Mouse (Mus musculus) limb, embryonic 11.5 days (tissue): ENCODE results near the gene Ttyh2. TPM values are rescaled to one million over a fixed set of nuclear protein-coding genes. Genes with fewer than 3 reads are reported as not detected.

ENCODE experiments used
- ATAC-seq: fragments of 200-750 bp; cut with Nextera tagmentation; 2 replicates; pipeline ENCODE4 v1.8.0; 2017; ENCODE audit warnings: low read depth; ENCODE audit not compliant: insufficient number of reproducible peaks, low FRiP score, low TSS enrichment
- DNase-seq: peaks from one replicate; pipeline ENCODE4 v3.0.0-alpha.2; 2015; ENCODE audit warnings: low spot score
- H3K27ac ChIP-seq: fragments of 300-500 bp; sonication (generic); replicated peaks from 2 replicates; pipeline ENCODE4 v1.5.1; 2014; ENCODE audit warnings: low read depth, mild to moderate bottlenecking, low read length
- H3K27me3 ChIP-seq: fragments of 300-500 bp; sonication (generic); 2 replicates; pipeline ENCODE4 v1.6.1; 2014; ENCODE audit warnings: mild to moderate bottlenecking, low read length, mixed read lengths; ENCODE audit not compliant: control insufficient read depth, insufficient read depth
- H3K36me3 ChIP-seq: fragments of 300-500 bp; sonication (generic); 2 replicates; pipeline ENCODE4 v1.6.1; 2014; ENCODE audit warnings: mild to moderate bottlenecking, low read length, moderate library complexity, mixed read lengths; ENCODE audit not compliant: control insufficient read depth, insufficient read depth
- H3K4me1 ChIP-seq: fragments of 300-500 bp; sonication (generic); 2 replicates; pipeline ENCODE4 v1.6.1; 2014; ENCODE audit warnings: low read length, mixed read lengths; ENCODE audit not compliant: control insufficient read depth, insufficient read depth
- H3K4me2 ChIP-seq: fragments of 300-500 bp; sonication (generic); 2 replicates; pipeline ENCODE4 v1.6.1; 2014; ENCODE audit warnings: low read depth, mild to moderate bottlenecking, moderate library complexity; ENCODE audit not compliant: severe bottlenecking
- H3K4me3 ChIP-seq: fragments of 300-500 bp; sonication (generic); 2 replicates; pipeline ENCODE4 v1.5.1; 2014; ENCODE audit warnings: low read depth, low read length
- H3K9ac ChIP-seq: fragments of 300-500 bp; sonication (generic); 2 replicates; pipeline ENCODE4 v1.6.1; 2014; ENCODE audit warnings: mild to moderate bottlenecking, low read length
- H3K9me3 ChIP-seq: fragments of 300-500 bp; sonication (generic); 2 replicates; pipeline ENCODE4 v1.6.1; 2016; ENCODE audit warnings: low read length; ENCODE audit not compliant: control insufficient read depth
- WGBS: fragments of 180-500 bp; shearing (Covaris S2); extraction: QIAGEN DNeasy Blood & Tissue Kit; methylation state at CpG from one replicate; pipeline ENCODE4 v1.1.7; 2014; 5-methylcytosine and 5-hydroxymethylcytosine counted together
- polyA plus RNA-seq: library from polyadenylated mRNA; unstranded; fragments of >200 nt; fragmentation: Nextera tagmentation; extraction: Ambion mirVana; gene quantifications from 2 replicates; pipeline ENCODE4 v1.2.1, GENCODE M21; 2014

Gene Ttyh2
- polyA plus RNA-seq, 1 experiment from 2014 or later, result 10.0 TPM

- Histone ChIP-seq H3K36me3 (no peaks in the 10 kb centered on the region), H3K27ac (no peak overlapping the region), H3K4me3 (no peak overlapping the region), H3K4me1 (no peaks in the 10 kb centered on the region), H3K9ac (no peak overlapping the region), H3K9me3 (no peaks in the 10 kb centered on the region), H3K4me2 (no peak overlapping the region), H3K27me3 (no peaks in the 10 kb centered on the region)
- ATAC-seq (no peak), DNase-seq (no peak)
- 88% methylated on average over 6 of the region's 6 CpGs for WGBS
These were observed 39.3 kb downstream of the Ttyh2 start for GRCm38 (mm10) chr11:114714526-114714925.

DNA sequence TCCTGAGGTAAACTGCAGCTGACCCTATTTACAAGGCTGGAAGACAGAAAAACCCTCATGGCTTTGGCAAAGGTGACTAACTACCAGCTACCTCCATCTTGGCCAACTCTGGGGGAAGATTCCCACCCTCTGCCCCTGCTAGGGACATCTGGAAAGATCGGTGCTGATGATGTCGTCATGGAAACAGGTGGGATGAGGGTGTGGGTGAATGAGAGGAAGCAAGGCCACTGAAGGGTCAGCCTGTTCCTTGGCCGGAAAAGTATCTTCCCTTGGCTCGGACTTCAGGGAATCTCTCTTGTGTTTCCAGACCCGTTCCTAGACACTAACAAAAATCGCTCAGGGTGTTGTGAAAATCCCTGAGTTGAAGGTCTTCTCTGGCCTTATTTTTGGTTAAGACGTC, 40.3 kb downstream of the Ttyh2 start:
- Histone ChIP-seq H3K27me3 (no peaks in the 10 kb centered on the region), H3K9ac (no peak overlapping the region), H3K4me1 (no peaks in the 10 kb centered on the region), H3K27ac (no peak overlapping the region), H3K4me2 (no peak overlapping the region), H3K36me3 (no peaks in the 10 kb centered on the region), H3K9me3 (no peaks in the 10 kb centered on the region), H3K4me3 (no peak overlapping the region)
- ATAC-seq (no peak), DNase-seq (no peak)
- WGBS, result 73% methylated on average over 7 of the region's 7 CpGs

DNA sequence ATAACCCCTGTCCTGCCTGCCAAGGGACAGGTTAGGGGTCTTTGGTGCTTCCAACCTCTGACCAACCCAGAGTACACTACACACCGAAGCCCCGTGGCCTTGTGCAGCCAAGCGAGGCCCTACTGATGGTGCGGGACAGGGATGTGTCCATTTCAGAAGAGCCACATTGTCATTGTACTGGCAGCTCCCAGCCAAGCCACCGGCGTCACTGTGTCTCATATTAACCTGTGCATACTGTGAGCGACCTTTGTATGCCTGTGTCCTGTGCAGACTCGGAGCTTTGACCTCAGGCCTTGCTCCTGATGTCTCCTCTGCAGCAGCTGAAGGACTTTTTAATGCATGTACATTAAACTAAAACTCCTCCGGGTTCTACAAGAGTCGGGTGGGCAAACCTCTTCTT, 45.3 kb downstream of the Ttyh2 start:
- H3K27ac ChIP-seq, result no peak overlapping the region
- H3K9ac ChIP-seq, result no peak overlapping the region
- ATAC-seq (no peak), DNase-seq (no peak)
- H3K4me2 ChIP-seq, result no peak overlapping the region
- no peaks in the 10 kb centered on the region for H3K36me3 ChIP-seq
- H3K4me1 ChIP-seq, result peaks cover 7% of the 10 kb centered on the region; the same call in 1 of the 2 replicates
- WGBS, result 91% methylated on average over 10 of the region's 10 CpGs
- H3K9me3 ChIP-seq, result no peaks in the 10 kb centered on the region
- no peaks in the 10 kb centered on the region for H3K27me3 ChIP-seq
- no peak overlapping the region for H3K4me3 ChIP-seq

DNA sequence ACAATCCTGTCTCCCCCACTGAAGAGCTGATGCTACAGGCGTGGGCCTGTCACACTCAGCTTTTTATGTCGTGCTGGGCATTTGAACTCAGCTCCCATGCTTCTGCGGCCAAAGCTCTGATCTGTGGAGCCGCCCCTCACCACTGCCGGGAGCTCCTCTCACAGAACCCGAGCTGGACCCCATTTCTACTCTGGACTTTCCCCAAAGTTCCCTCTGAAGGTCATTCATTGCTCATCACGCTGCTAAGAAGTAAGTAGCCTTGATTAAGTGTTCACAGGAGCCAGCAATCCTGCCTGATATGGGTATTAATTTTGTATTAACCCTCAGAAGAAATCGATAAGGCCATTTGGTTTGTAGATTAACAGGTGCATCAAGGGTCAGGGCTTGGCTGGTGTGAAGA, 47.2 kb downstream of the Ttyh2 start:
- H3K4me1 ChIP-seq, result peaks cover 12% of the 10 kb centered on the region
- no peaks in the 10 kb centered on the region for H3K9me3 ChIP-seq
- H3K4me3 ChIP-seq, result no peak overlapping the region
- H3K27me3 ChIP-seq, result no peaks in the 10 kb centered on the region
- H3K4me2 ChIP-seq, result no peak overlapping the region
- no peak overlapping the region for H3K9ac ChIP-seq
- no peaks in the 10 kb centered on the region for H3K36me3 ChIP-seq
- H3K27ac ChIP-seq, result no peak overlapping the region
- no peak for ATAC-seq
- 86% methylated on average over 8 of the region's 8 CpGs for WGBS
- no peak for DNase-seq

DNA sequence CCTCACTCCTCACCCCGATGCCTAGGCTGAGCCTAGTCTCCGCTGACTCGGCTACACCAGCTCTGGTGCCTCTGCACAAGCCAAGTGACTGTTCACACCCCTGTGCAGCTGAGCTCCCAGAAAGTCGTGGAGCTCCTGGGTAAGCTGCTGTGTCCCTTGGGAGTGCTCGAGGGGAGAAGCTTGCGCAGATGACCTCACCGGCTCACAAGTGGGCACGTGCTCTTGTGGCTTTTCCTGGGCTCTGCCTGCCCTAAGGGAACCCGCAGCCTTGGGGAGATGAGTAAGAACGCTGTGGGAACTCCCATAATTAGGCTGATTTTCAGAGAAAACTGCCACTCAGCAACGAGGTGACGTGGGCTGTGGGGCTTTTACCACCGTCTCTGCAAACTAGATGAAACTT, 47.8 kb downstream of the Ttyh2 start:
- 73% methylated on average over 13 of the region's 13 CpGs for WGBS
- Histone ChIP-seq H3K4me1 (peaks cover 15% of the 10 kb centered on the region), H3K4me2 (no peak overlapping the region)

GRCm38 (mm10) chr11:114724787-114725590, 49.8 kb downstream of the Ttyh2 start:
- ATAC-seq, result no peak
- H3K27me3 ChIP-seq, result no peaks in the 10 kb centered on the region
- no peak overlapping the region for H3K27ac ChIP-seq
- no peak overlapping the region; the same call in 1 of the 2 replicates for H3K4me2 ChIP-seq
- no peak overlapping the region for H3K4me3 ChIP-seq
- H3K9me3 ChIP-seq, result no peaks in the 10 kb centered on the region
- H3K36me3 ChIP-seq, result no peaks in the 10 kb centered on the region
- no peak for DNase-seq
- peaks cover 15% of the 10 kb centered on the region for H3K4me1 ChIP-seq
- H3K9ac ChIP-seq, result no peak overlapping the region
- WGBS, result 51% methylated on average over 11 of the region's 11 CpGs

More for the DNA sequence above, 47.8 kb downstream of the Ttyh2 start:
- Histone ChIP-seq H3K36me3 (no peaks in the 10 kb centered on the region), H3K27me3 (no peaks in the 10 kb centered on the region), H3K27ac (no peak overlapping the region), H3K4me3 (no peak overlapping the region), H3K9me3 (no peaks in the 10 kb centered on the region), H3K9ac (no peak overlapping the region)
- no peak for DNase-seq
- no peak for ATAC-seq

GRCm38 (mm10) chr11:114726965-114727825, 52.0 kb downstream of the Ttyh2 start, which contains the start of gene Dnaic2:
Dnaic2 (plus strand) TSS chr11:114727408.
- peak within 1 kb of the TSS; percentile 54 for H3K4me2 ChIP-seq
- 14% methylated on average over 34 of the region's 34 CpGs for WGBS
- no peaks in the 10 kb centered on the region for H3K36me3 ChIP-seq
- H3K27ac ChIP-seq, result no peak within 1 kb of the TSS
- peak within 1 kb of the TSS; percentile 4; the same call in 1 of the 2 replicates for H3K9ac ChIP-seq
- H3K4me3 ChIP-seq, result peak within 1 kb of the TSS; percentile 14; the same call in 1 of the 2 replicates
- peak; percentile 80 for DNase-seq
- peak; percentile 71; the same call in 1 of the 2 replicates for ATAC-seq
- H3K9me3 ChIP-seq, result no peaks in the 10 kb centered on the region
- no peaks in the 10 kb centered on the region for H3K27me3 ChIP-seq
- H3K4me1 ChIP-seq, result peaks cover 15% of the 10 kb centered on the region

DNA sequence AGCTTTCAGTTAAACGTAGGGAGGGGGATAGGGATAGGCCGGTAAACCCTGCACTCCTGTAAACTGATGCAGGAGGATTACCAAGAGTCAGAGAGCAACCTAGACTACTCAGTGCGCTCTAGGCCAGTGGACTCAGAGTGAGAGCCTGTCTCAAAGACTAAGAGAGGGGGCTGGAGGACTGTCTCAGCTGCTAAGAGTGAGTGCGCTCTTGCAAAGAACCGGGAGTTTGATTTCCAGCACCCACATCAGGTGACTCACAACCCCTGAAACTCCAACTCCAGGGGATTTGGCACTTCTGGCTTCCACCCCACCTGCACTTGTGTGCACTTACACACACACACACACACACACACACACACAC, 52.6 kb downstream of the Ttyh2 start:
- Histone ChIP-seq H3K9ac (no peak overlapping the region), H3K27ac (no peak overlapping the region), H3K9me3 (no peaks in the 10 kb centered on the region), H3K4me1 (peaks cover 15% of the 10 kb centered on the region), H3K27me3 (no peaks in the 10 kb centered on the region), H3K4me3 (no peak overlapping the region), H3K36me3 (no peaks in the 10 kb centered on the region), H3K4me2 (peak overlapping the region; percentile 54; the same call in 1 of the 2 replicates)
- 34% methylated on average over 5 of the region's 5 CpGs for WGBS
- ATAC-seq (no peak), DNase-seq (no peak)
